Mouse (Mus musculus): Measurements from ENCODE around the gene Ms4a6b.
"Not testable (repeated sequence)": the region's sequence is repeated elsewhere in the genome, so short reads cannot be mapped to it uniquely, and the experiment has no call there.

Ms4a6b gene

GRCm38 (mm10) chr19:11533888-11534445 is 17.7 kb downstream of the Ms4a6b start:
- DNase-seq (ENCODE audit: low spot score) = no peak

GRCm38 (mm10) chr19:11536593-11536992 is 20.3 kb downstream of the Ms4a6b start, which contains the start of gene Ms4a4d:
TSS of gene Ms4a4d (plus strand) at chr19:11536801.
- DNase-seq (ENCODE audit: low spot score) = no peak

DNA sequence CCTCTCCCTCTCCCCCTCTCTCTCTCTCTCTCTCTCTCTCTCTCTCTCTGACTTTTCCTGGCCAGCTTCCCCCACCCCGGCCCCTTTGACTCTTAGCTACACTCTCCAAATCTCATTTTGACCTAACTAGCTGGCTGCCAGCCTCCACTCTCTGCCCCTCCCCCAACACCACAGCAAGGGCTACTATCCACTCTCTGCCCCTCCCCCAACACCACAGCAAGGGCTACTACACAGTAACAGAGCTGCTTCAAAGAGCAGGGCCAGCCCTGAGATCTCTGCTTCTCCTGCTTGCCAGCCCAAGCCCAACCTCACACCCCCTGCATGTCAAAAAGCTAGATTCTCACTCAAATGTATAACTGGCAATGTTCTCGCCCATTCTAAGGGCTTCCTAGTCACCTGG is 21.0 kb downstream of the Ms4a6b start:
- no peak for DNase-seq (ENCODE audit: low spot score)

DNA sequence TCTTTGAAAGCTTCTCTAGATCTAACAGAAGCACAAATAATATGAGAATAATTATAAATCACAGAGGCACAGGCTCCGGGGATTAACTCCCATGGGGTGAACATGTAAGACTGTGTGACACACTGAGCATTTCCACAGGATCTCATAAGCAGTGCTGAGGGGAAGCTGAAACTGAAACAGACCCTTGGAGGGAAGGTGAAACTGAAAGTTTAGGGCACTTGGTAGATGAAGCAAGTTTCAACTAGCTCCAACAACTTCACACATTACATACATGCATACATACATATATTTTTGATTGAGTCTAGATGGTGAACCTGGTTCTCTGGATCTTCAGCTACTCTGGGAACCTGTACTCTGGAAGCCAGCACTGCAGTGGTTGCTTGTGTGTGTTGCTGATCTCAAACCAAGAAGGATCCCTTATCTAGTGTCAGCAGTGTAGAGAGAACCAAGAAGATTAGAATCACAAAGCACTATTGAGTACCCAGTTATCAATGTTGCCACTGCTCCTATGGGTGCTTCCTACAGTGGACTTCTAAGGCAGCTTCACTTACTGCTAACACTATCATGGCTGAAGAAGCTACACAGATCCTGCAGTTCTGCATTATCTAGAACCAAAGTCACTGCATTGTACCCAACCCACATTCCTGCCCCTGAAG is 24.0 kb downstream of the Ms4a6b start:
- DNase-seq (ENCODE audit: low spot score) = not testable (repeated sequence)

- not testable (repeated sequence) for DNase-seq (ENCODE audit: low spot score)
Measured at GRCm38 (mm10) chr19:11544383-11544782, 28.1 kb downstream of the Ms4a6b start.

DNA sequence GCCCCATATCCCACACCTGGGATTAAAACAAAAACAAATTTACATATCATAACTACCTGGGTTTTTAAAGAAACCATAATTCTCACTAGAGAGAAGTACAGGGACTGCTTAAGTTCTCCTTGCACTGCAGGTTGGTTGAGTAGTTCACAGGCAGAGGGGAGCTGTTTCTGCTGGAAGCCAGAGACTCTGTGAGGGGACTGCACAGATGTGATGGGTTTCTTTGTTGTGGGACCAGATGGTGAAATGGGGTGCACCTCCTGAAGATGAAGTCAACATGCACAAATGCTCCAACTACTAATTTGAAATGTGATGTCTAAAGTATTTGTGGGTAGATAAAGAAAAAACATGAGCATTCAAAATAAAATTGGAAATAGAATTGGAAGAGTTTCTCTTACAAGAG is 31.6 kb downstream of the Ms4a6b start:
- DNase-seq (ENCODE audit: low spot score) = no peak

DNA sequence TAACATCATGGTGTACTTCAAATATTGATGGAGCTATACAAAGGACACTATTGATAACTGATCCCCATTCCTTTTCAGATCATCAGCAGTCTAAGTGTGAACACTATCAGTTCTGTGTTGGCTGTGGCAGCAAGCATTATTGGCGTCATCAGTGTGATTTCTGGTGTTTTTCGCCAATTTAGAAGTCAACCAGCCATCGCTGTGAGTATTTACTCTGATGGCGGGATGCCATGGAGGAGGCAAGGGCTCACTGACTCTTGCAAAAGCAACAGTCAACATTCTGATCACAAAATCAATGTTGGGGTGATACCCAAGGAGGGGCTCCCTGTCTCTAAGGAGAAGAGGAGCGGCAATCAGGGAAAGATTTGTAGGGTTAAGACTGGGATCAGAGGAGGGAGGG is 38.4 kb downstream of the Ms4a6b start:
- no peak for DNase-seq (ENCODE audit: low spot score)

- DNase-seq (ENCODE audit: low spot score) = not testable (repeated sequence)
Measured at GRCm38 (mm10) chr19:11559560-11559959, 43.2 kb downstream of the Ms4a6b start.

GRCm38 (mm10) chr19:11574965-11575364 is 58.7 kb downstream of the Ms4a6b start:
- no peak for DNase-seq (ENCODE audit: low spot score)
